Mouse (Mus musculus): Measurements from ENCODE around the gene Imp3. TPM values are rescaled to one million over a fixed set of nuclear protein-coding genes. Genes with fewer than 3 reads are reported as not detected.
"Not testable (repeated sequence)": the region's sequence is repeated elsewhere in the genome, so short reads cannot be mapped to it uniquely, and the experiment has no call there.

Gene Imp3
- polyA plus RNA-seq, 2 experiments: 95.2 to 165 TPM

GRCm38 (mm10) chr9:56936861-56937222, 433 bp upstream of the Imp3 start:
- H3K27me3 ChIP-seq (ENCODE audit: control insufficient read depth, insufficient read depth, low read length): no peaks in the 10 kb centered on the region
- no peak for TF ChIP-seq POLR2A (IDR thresholded peaks at IDR 0.05; ENCODE audit: borderline replicate concordance, extremely low read depth, insufficient read depth, insufficient read length)
- H3K9ac ChIP-seq (ENCODE audit: low read depth, low read length, severe bottlenecking): 0 out of 2 replicates have a peak overlapping the region, but pooled peaks have one; percentile 36
- no peak overlapping the region for H3K27ac ChIP-seq (replicated peaks; ENCODE audit: low read depth, low read length)
- DNase-seq (ENCODE audit: low spot score) (no peak), ATAC-seq (ENCODE audit: low FRiP score, low read depth) (no peak)
- no peaks in the 10 kb centered on the region for H3K36me3 ChIP-seq (ENCODE audit: control insufficient read depth, insufficient read depth, low read length)
- H3K9me3 ChIP-seq (ENCODE audit: control insufficient read depth, low read length): no peaks in the 10 kb centered on the region
- 22% methylated on average over 6 of the region's 6 CpGs for WGBS
- H3K4me1 ChIP-seq (ENCODE audit: control insufficient read depth, insufficient read depth, low read length): peaks cover 11% of the 10 kb centered on the region
- H3K4me2 ChIP-seq (replicated peaks; ENCODE audit: low read depth, low read length, severe bottlenecking): peak overlapping the region; percentile 54
- peak overlapping the region; percentile 76 for H3K4me3 ChIP-seq (replicated peaks; ENCODE audit: low read length)

GRCm38 (mm10) chr9:56938374-56938773, 1.1 kb downstream of the Imp3 start:
- Histone ChIP-seq H3K4me2 (replicated peaks; ENCODE audit: low read depth, low read length, severe bottlenecking) (peak overlapping the region; percentile 73), H3K27me3 (ENCODE audit: control insufficient read depth, insufficient read depth, low read length) (no peaks in the 10 kb centered on the region), H3K9ac (ENCODE audit: low read depth, low read length, severe bottlenecking) (peak overlapping the region; percentile 77), H3K27ac (replicated peaks; ENCODE audit: low read depth, low read length) (peak overlapping the region; percentile 84), H3K36me3 (ENCODE audit: control insufficient read depth, insufficient read depth, low read length) (no peaks in the 10 kb centered on the region), H3K9me3 (ENCODE audit: control insufficient read depth, low read length) (no peaks in the 10 kb centered on the region), H3K4me1 (ENCODE audit: control insufficient read depth, insufficient read depth, low read length) (peaks cover 11% of the 10 kb centered on the region), H3K4me3 (replicated peaks; ENCODE audit: low read length) (peak overlapping the region; percentile 76)
- ATAC-seq (ENCODE audit: low FRiP score, low read depth) (no peak), DNase-seq (ENCODE audit: low spot score) (no peak)
- no peak for TF ChIP-seq POLR2A (IDR thresholded peaks at IDR 0.05; ENCODE audit: borderline replicate concordance, extremely low read depth, insufficient read depth, insufficient read length)
- WGBS: under 1% methylated on average over 7 of the region's 7 CpGs

GRCm38 (mm10) chr9:56947481-56947880, 10.2 kb downstream of the Imp3 start:
- not testable (repeated sequence) for DNase-seq (ENCODE audit: low spot score); H3K4me3 ChIP-seq (replicated peaks; ENCODE audit: low read length); ATAC-seq (ENCODE audit: low FRiP score, low read depth); H3K36me3 ChIP-seq (ENCODE audit: control insufficient read depth, insufficient read depth, low read length); H3K27me3 ChIP-seq (ENCODE audit: control insufficient read depth, insufficient read depth, low read length); H3K4me2 ChIP-seq (replicated peaks; ENCODE audit: low read depth, low read length, severe bottlenecking); H3K9ac ChIP-seq (ENCODE audit: low read depth, low read length, severe bottlenecking); H3K9me3 ChIP-seq (ENCODE audit: control insufficient read depth, low read length); H3K27ac ChIP-seq (replicated peaks; ENCODE audit: low read depth, low read length)
- H3K4me1 ChIP-seq (ENCODE audit: control insufficient read depth, insufficient read depth, low read length): peaks cover 12% of the 10 kb centered on the region
- 29% methylated on average over 3 of the region's 3 CpGs for WGBS

DNA sequence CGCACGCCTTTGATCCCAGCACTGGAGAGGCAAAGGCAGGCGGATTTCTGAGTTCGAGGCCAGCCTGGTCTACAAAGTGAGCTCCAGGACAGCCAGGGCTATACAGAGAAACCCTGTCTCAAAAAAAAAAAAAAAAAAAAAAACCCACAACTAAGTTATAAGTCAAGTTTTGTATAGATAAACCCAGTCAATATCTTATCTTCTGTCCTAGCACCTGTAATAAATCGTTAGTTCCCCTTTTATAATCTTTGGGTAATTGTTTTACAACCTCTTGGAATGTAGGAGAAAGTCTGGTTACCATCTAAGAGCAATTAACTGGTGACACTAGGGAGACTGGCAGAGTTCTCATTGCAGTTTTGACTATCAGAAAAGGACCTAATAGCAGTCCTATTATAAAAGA, 11.4 kb downstream of the Imp3 start:
- not testable (repeated sequence) for H3K9ac ChIP-seq (ENCODE audit: low read depth, low read length, severe bottlenecking); H3K27me3 ChIP-seq (ENCODE audit: control insufficient read depth, insufficient read depth, low read length); H3K4me3 ChIP-seq (replicated peaks; ENCODE audit: low read length); DNase-seq (ENCODE audit: low spot score); H3K36me3 ChIP-seq (ENCODE audit: control insufficient read depth, insufficient read depth, low read length); H3K9me3 ChIP-seq (ENCODE audit: control insufficient read depth, low read length); H3K27ac ChIP-seq (replicated peaks; ENCODE audit: low read depth, low read length); H3K4me2 ChIP-seq (replicated peaks; ENCODE audit: low read depth, low read length, severe bottlenecking); ATAC-seq (ENCODE audit: low FRiP score, low read depth)
- 38% methylated on average over 5 of the region's 5 CpGs for WGBS
- peaks cover 12% of the 10 kb centered on the region for H3K4me1 ChIP-seq (ENCODE audit: control insufficient read depth, insufficient read depth, low read length)

DNA sequence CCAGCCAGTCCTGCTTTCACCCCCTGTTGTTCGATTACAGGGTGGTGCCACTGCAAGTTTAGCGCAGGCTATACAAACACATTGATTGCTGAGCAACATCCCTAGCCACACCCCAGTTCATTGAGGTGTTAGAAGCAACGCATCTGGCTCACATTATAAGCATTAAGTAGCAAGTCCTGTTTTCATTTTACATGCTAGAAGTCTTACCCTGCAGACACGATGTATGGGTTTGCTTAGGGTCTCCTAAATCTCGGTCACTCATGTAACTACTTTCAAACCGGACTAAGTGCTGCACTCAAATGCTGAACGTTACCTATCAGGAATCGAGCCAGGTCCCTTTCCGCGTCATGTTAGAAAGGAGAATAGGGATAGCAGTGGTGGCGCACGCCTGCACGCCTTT, 12.5 kb downstream of the Imp3 start:
- H3K27me3 ChIP-seq (ENCODE audit: control insufficient read depth, insufficient read depth, low read length): no peaks in the 10 kb centered on the region
- ATAC-seq (ENCODE audit: low FRiP score, low read depth): no peak
- WGBS: 8% methylated on average over 13 of the region's 13 CpGs
- H3K9ac ChIP-seq (ENCODE audit: low read depth, low read length, severe bottlenecking): no peak overlapping the region
- peak overlapping the region; percentile 46 for H3K4me2 ChIP-seq (replicated peaks; ENCODE audit: low read depth, low read length, severe bottlenecking)
- DNase-seq (ENCODE audit: low spot score): no peak
- peak overlapping the region; percentile 60 for H3K4me3 ChIP-seq (replicated peaks; ENCODE audit: low read length)
- no peaks in the 10 kb centered on the region for H3K9me3 ChIP-seq (ENCODE audit: control insufficient read depth, low read length)
- no peak for TF ChIP-seq POLR2A (IDR thresholded peaks at IDR 0.05; ENCODE audit: borderline replicate concordance, extremely low read depth, insufficient read depth, insufficient read length)
- no peaks in the 10 kb centered on the region for H3K36me3 ChIP-seq (ENCODE audit: control insufficient read depth, insufficient read depth, low read length)
- H3K4me1 ChIP-seq (ENCODE audit: control insufficient read depth, insufficient read depth, low read length): peaks cover 12% of the 10 kb centered on the region
- H3K27ac ChIP-seq (replicated peaks; ENCODE audit: low read depth, low read length): no peak overlapping the region
